Mouse (Mus musculus) heart, adult 2 months (tissue): Measurements from ENCODE around the gene Rorc. TPM values are rescaled to one million over a fixed set of nuclear protein-coding genes. Genes with fewer than 3 reads are reported as not detected.

ENCODE experiments used
- DNase-seq, 2 experiments: peaks; one replicate each; pipeline ENCODE4 v3.0.0; 2021
- H3K27ac ChIP-seq: fragments of 200-600 bp; 2 replicates; pipeline ENCODE4 v1.8.1; 2022
- H3K27me3 ChIP-seq: fragments of 200-500 bp; 2 replicates; pipeline ENCODE4 v1.6.1; 2012; ENCODE audit warnings: mild to moderate bottlenecking, low read length, inconsistent platforms, mixed read lengths; ENCODE audit not compliant: control insufficient read depth, insufficient read depth
- H3K36me3 ChIP-seq: fragments of 200-500 bp; 2 replicates; pipeline ENCODE4 v1.6.1; 2012; ENCODE audit warnings: low read length, inconsistent platforms; ENCODE audit not compliant: control insufficient read depth, insufficient read depth
- H3K4me1 ChIP-seq: fragments of 200-500 bp; 2 replicates; pipeline ENCODE4 v1.6.1; 2011; ENCODE audit warnings: low read length; ENCODE audit not compliant: control insufficient read depth, insufficient read depth
- H3K4me3 ChIP-seq: fragments of 200-600 bp; 2 replicates; pipeline ENCODE4 v1.8.1; 2022
- H3K79me2 ChIP-seq: fragments of 200-500 bp; replicated peaks from 2 replicates; pipeline ENCODE4 v1.6.1; 2012; ENCODE audit warnings: mild to moderate bottlenecking, inconsistent platforms, low read length, moderate library complexity, mixed read lengths; ENCODE audit not compliant: control insufficient read depth, insufficient read depth
- H3K9ac ChIP-seq: fragments of 200-500 bp; 2 replicates; pipeline ENCODE4 v1.6.1; 2012; ENCODE audit warnings: low read depth, mild to moderate bottlenecking, control low read depth, inconsistent platforms, low read length, mixed read lengths
- CTCF ChIP-seq: fragments of 200-600 bp; IDR thresholded peaks from 2 replicates; pipeline ENCODE4 v1.8.1; 2022; ENCODE audit warnings: antibody characterized with exemption, mild to moderate bottlenecking, moderate library complexity
- EP300 ChIP-seq: fragments of 200-500 bp; IDR thresholded peaks from 2 replicates; pipeline ENCODE4 v1.6.1; 2011; ENCODE audit warnings: low read depth, low read length, control low read depth; ENCODE audit not compliant: insufficient read depth
- POLR2A ChIP-seq: fragments of 200-500 bp; IDR thresholded peaks from 2 replicates; pipeline ENCODE4 v1.6.1; 2011; ENCODE audit warnings: mild to moderate bottlenecking, low read depth, low read length, control low read depth; ENCODE audit not compliant: insufficient read depth
- WGBS: fragments of 180-500 bp; shearing (Covaris S2); methylation state at CpG from one replicate; pipeline ENCODE4 v1.1.7; 2018; 5-methylcytosine and 5-hydroxymethylcytosine counted together
- intact Hi-C: fragments of 180-260 bp; cut with DNase I; formaldehyde crosslinking; loops from one replicate; pipeline ENCODE4 v1.15.1; 2025
- polyA plus RNA-seq: library from polyadenylated mRNA; depleted of rRNA; stranded (reverse); fragments of >200 nt; gene quantifications from 2 replicates; pipeline ENCODE4 v1.2.3, GENCODE M21; 2012
- total RNA-seq, 2 experiments: library from RNA; stranded (reverse); gene quantifications; 2 replicates each; pipeline ENCODE4 v1.2.3; 2021

The Rorc gene
- total and polyA plus RNA-seq, 3 experiments: 25.7 to 44.8 (median 36.1) TPM

- H3K9ac ChIP-seq: no peak overlapping the region
- H3K36me3 ChIP-seq: no peaks in the 10 kb centered on the region
- no peak overlapping the region for H3K27ac ChIP-seq
- no peaks in the 10 kb centered on the region for H3K27me3 ChIP-seq
- H3K79me2 ChIP-seq: no peaks in the 10 kb centered on the region
- TF ChIP-seq CTCF (no peak), EP300 (no peak), POLR2A (no peak)
- WGBS: 53% methylated on average over 4 of the region's 4 CpGs
- no peaks in the 10 kb centered on the region for H3K4me1 ChIP-seq
- intact Hi-C loops: no loop called here
- no peak for DNase-seq
- no peak overlapping the region for H3K4me3 ChIP-seq
Observed at GRCm38 (mm10) chr3:94405561-94405960, 33.0 kb downstream of the Rorc start.

GRCm38 (mm10) chr3:94412530-94412929, 39.9 kb downstream of the Rorc start:
- Histone ChIP-seq H3K4me1 (no peaks in the 10 kb centered on the region; the same call in 1 of the 2 replicates), H3K36me3 (no peaks in the 10 kb centered on the region), H3K27ac (no peak overlapping the region), H3K79me2 (no peaks in the 10 kb centered on the region), H3K4me3 (peak overlapping the region; percentile 57), H3K9ac (peak overlapping the region; percentile 27), H3K27me3 (no peaks in the 10 kb centered on the region)
- intact Hi-C loops: no loop called here
- no peak for TF ChIP-seq CTCF
- TF ChIP-seq EP300: no peak
- TF ChIP-seq POLR2A: no peak
- no peak for DNase-seq
- WGBS: 8% methylated on average over 25 of the region's 25 CpGs

GRCm38 (mm10) chr3:94413031-94413679, 40.6 kb downstream of the Rorc start, which contains the start of gene Tdrkh:
Gene Tdrkh (plus strand): TSS chr3:94413273.
- Histone ChIP-seq H3K4me3 (peak within 1 kb of the TSS; percentile 57), H3K27ac (no peak within 1 kb of the TSS), H3K36me3 (no peaks in the 10 kb centered on the region), H3K9ac (peak within 1 kb of the TSS; percentile 44), H3K79me2 (no peaks in the 10 kb centered on the region), H3K27me3 (no peaks in the 10 kb centered on the region), H3K4me1 (no peaks in the 10 kb centered on the region; the same call in 1 of the 2 replicates)
- peak; percentile 88 to 94 for DNase-seq
- TF ChIP-seq EP300 (no peak), CTCF (peak; percentile 45), POLR2A (no peak)
- WGBS: 9% methylated on average over 52 of the region's 52 CpGs
- intact Hi-C loops: no loop called here

- H3K27ac ChIP-seq: no peak overlapping the region
- TF ChIP-seq CTCF: no peak
- TF ChIP-seq EP300: no peak
- TF ChIP-seq POLR2A: no peak
- no peaks in the 10 kb centered on the region for H3K27me3 ChIP-seq
- H3K4me3 ChIP-seq: no peak overlapping the region
- whole genome bisulfite sequencing: 46% methylated on average over 2 of the region's 2 CpGs
- no peaks in the 10 kb centered on the region for H3K4me1 ChIP-seq
- intact Hi-C loops: no loop called here
- H3K79me2 ChIP-seq: no peaks in the 10 kb centered on the region
- H3K9ac ChIP-seq: no peak overlapping the region
- DNase-seq: no peak
- no peaks in the 10 kb centered on the region for H3K36me3 ChIP-seq
Observed at GRCm38 (mm10) chr3:94430980-94431379, 58.4 kb downstream of the Rorc start.

- WGBS: 87% methylated on average over 2 of the region's 2 CpGs
- Histone ChIP-seq H3K27ac (no peak overlapping the region), H3K36me3 (no peaks in the 10 kb centered on the region), H3K79me2 (no peaks in the 10 kb centered on the region), H3K9ac (no peak overlapping the region), H3K27me3 (no peaks in the 10 kb centered on the region), H3K4me1 (no peaks in the 10 kb centered on the region), H3K4me3 (no peak overlapping the region)
- intact Hi-C loops: no loop called here
- TF ChIP-seq POLR2A (no peak), CTCF (no peak), EP300 (no peak)
- DNase-seq: no peak
Observed at GRCm38 (mm10) chr3:94434305-94434704, 61.7 kb downstream of the Rorc start.

- H3K79me2 ChIP-seq: no peaks in the 10 kb centered on the region
- TF ChIP-seq EP300 (no peak), POLR2A (no peak), CTCF (no peak)
- no peaks in the 10 kb centered on the region for H3K36me3 ChIP-seq
- 0 out of 2 replicates have a peak, but pooled peaks cover 3% of the 10 kb centered on the region for H3K27me3 ChIP-seq
- 77% methylated on average over 9 of the region's 9 CpGs for WGBS
- H3K9ac ChIP-seq: no peak overlapping the region
- intact Hi-C loops: no loop called here
- no peak overlapping the region for H3K27ac ChIP-seq
- H3K4me3 ChIP-seq: no peak overlapping the region
- no peaks in the 10 kb centered on the region for H3K4me1 ChIP-seq
- DNase-seq: no peak
Observed at GRCm38 (mm10) chr3:94436420-94436819, 63.8 kb downstream of the Rorc start.
